Mouse (Mus musculus) MEL (cell line): ENCODE results near the gene Unc45b.

Experiments
- CHD1 ChIP-seq: IDR thresholded peaks from 2 replicates; pipeline ENCODE4 v1.6.1; 2012; ENCODE audit warnings: low read depth, mild to moderate bottlenecking, inconsistent platforms, low read length, improper control_type of control experiment
- CTCF ChIP-seq, 3 experiments: IDR thresholded peaks in 2 of 3; conservative IDR thresholded peaks in 1 of 3; 2 replicates each; pipeline ENCODE4 v1.5.1; 2011 to 2012; ENCODE audit warnings: low read length in 3 of 3, low read depth in 2 of 3, mild to moderate bottlenecking in 2 of 3, improper control_type of control experiment in 1 of 3, inconsistent platforms in 1 of 3, mixed read lengths in 1 of 3, moderate library complexity in 1 of 3; ENCODE audit not compliant: control insufficient read depth in 1 of 3, insufficient read depth in 1 of 3, poor library complexity in 1 of 3, severe bottlenecking in 1 of 3
- E2F4 ChIP-seq: IDR thresholded peaks from 2 replicates; pipeline ENCODE4 v1.6.1; 2011; ENCODE audit warnings: low read depth, low read length, improper control_type of control experiment, borderline replicate concordance
- EP300 ChIP-seq, 2 experiments: IDR thresholded peaks; 2 replicates each; pipeline ENCODE4 v1.6.1; 2011; ENCODE audit warnings: improper control_type of control experiment in 2 of 2, low read length in 2 of 2, low read depth in 1 of 2, mild to moderate bottlenecking in 1 of 2
- KAT2A ChIP-seq: conservative IDR thresholded peaks from 2 replicates; pipeline ENCODE4 v1.6.1; 2012; ENCODE audit warnings: low read depth, low read length, improper control_type of control experiment, inconsistent platforms
- POLR2A ChIP-seq, 2 experiments: IDR thresholded peaks; 2 replicates each; pipeline ENCODE4 v1.6.1; 2011 to 2012; ENCODE audit warnings: low read length in 2 of 2, mild to moderate bottlenecking in 2 of 2, control low read depth in 1 of 2, improper control_type of control experiment in 1 of 2, low read depth in 1 of 2, moderate library complexity in 1 of 2; ENCODE audit not compliant: control insufficient read depth in 1 of 2, insufficient read depth in 1 of 2, poor library complexity in 1 of 2
- ZC3H11A ChIP-seq: IDR thresholded peaks from 2 replicates; pipeline ENCODE4 v1.6.1; 2012; ENCODE audit warnings: low read depth, mild to moderate bottlenecking, inconsistent platforms, low read length, improper control_type of control experiment

DNA sequence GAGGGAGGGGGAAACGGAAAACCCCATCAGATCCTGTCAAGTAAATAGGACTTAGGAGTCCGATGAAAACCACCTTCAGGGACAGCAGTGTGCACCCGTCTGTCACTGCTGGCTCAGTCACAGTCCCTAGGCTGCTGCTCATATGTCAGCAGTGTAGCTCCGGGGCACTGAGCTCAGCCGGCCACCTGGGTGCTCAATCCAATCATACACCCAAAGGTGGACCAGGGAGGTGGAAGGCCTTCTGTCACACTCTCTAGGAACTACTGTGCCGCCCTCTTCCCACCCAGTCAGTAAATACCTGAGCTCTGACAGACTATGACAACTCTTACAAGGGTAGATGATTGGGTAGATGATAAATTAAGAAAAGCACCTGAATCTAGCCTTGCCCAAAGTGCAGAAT, 49.6 kb upstream of the Unc45b start:
- TF ChIP-seq EP300 (IDR thresholded peaks at IDR 0.05; ENCODE audit: low read depth in 1 of 2, low read length in 2 of 2) (no peak), ZC3H11A (no peak), CTCF (IDR thresholded peaks at IDR 0.05 in 2 of 3, conservative IDR thresholded peaks at IDR 0.05 in 1 of 3; ENCODE audit: control insufficient read depth in 1 of 3, insufficient read depth in 1 of 3, low read depth in 2 of 3, low read length in 3 of 3, poor library complexity in 1 of 3, severe bottlenecking in 1 of 3) (no peak), E2F4 (no peak), CHD1 (no peak), KAT2A (no peak), POLR2A (IDR thresholded peaks at IDR 0.05; ENCODE audit: control insufficient read depth in 1 of 2, insufficient read depth in 1 of 2, low read depth in 1 of 2, low read length in 2 of 2, poor library complexity in 1 of 2) (no peak)
